Mouse (Mus musculus) right cerebral cortex, adult 2 months (tissue): ENCODE data around the gene Ppp1cc.
A peak's percentile ranks its signal among the peaks of the same experiment; 100 is the strongest.
"Not testable (repeated sequence)": the region's sequence is repeated elsewhere in the genome, so short reads cannot be mapped to it uniquely, and the experiment has no call there.

ENCODE experiments used
- DNase-seq, 2 experiments: peaks; one replicate each; pipeline ENCODE4 v3.0.0; 2021 to 2022; ENCODE audit warnings: low spot score in 2 of 2

Ppp1cc gene

GRCm38 (mm10) chr5:122165233-122165915, 7.3 kb downstream of the Ppp1cc start:
- DNase-seq, result peak; percentile 64 to 68

- DNase-seq, result no peak
Measured at GRCm38 (mm10) chr5:122166636-122167161, 8.6 kb downstream of the Ppp1cc start.

GRCm38 (mm10) chr5:122168344-122169069, 10.4 kb downstream of the Ppp1cc start:
- DNase-seq, result no peak

- no peak for DNase-seq
Measured at GRCm38 (mm10) chr5:122171058-122171457, 13.0 kb downstream of the Ppp1cc start.

- no peak for DNase-seq
Measured at GRCm38 (mm10) chr5:122175402-122175801, 17.3 kb downstream of the Ppp1cc start.

- no peak for DNase-seq
Measured at GRCm38 (mm10) chr5:122175961-122176360, 17.9 kb downstream of the Ppp1cc start.

- DNase-seq, result no peak
Measured at GRCm38 (mm10) chr5:122176398-122176797, 18.3 kb downstream of the Ppp1cc start.

GRCm38 (mm10) chr5:122179665-122180064, 21.6 kb downstream of the Ppp1cc start:
- no peak for DNase-seq

- DNase-seq, result no peak
Measured at GRCm38 (mm10) chr5:122184283-122184806, 26.3 kb downstream of the Ppp1cc start.

- DNase-seq, result not testable (repeated sequence)
Measured at GRCm38 (mm10) chr5:122184858-122185257, 26.8 kb downstream of the Ppp1cc start.

GRCm38 (mm10) chr5:122189115-122189514, 31.0 kb downstream of the Ppp1cc start:
- DNase-seq, result no peak

GRCm38 (mm10) chr5:122190465-122190864, 32.4 kb downstream of the Ppp1cc start:
- no peak for DNase-seq

GRCm38 (mm10) chr5:122191269-122192063, 33.4 kb downstream of the Ppp1cc start:
- DNase-seq, result no peak

- DNase-seq, result no peak
Measured at GRCm38 (mm10) chr5:122192347-122192746, 34.3 kb downstream of the Ppp1cc start.

- DNase-seq, result no peak
Measured at GRCm38 (mm10) chr5:122200872-122201271, 42.8 kb downstream of the Ppp1cc start.

GRCm38 (mm10) chr5:122201904-122202303, 43.8 kb downstream of the Ppp1cc start:
- DNase-seq, result no peak

- DNase-seq, result no peak
Measured at GRCm38 (mm10) chr5:122204180-122204579, 46.1 kb downstream of the Ppp1cc start.

- DNase-seq, result no peak
Measured at GRCm38 (mm10) chr5:122206475-122206874, 48.4 kb downstream of the Ppp1cc start, which contains the start of gene Hvcn1. TSS of gene Hvcn1 (plus strand) at chr5:122206804.

- no peak for DNase-seq
Measured at GRCm38 (mm10) chr5:122208909-122209308, 50.8 kb downstream of the Ppp1cc start.

GRCm38 (mm10) chr5:122209591-122210368, 51.7 kb downstream of the Ppp1cc start:
- DNase-seq, result no peak

- no peak for DNase-seq
Measured at GRCm38 (mm10) chr5:122210890-122211289, 52.8 kb downstream of the Ppp1cc start.
